ENCODE assay signal across 8 mouse cellular contexts in genomic region chr10:26375790-26376545, GRCm38 (mm10). TPM values are rescaled to one million over a fixed set of nuclear protein-coding genes. Genes with fewer than 3 reads are reported as not detected.
DNase-seq lines count a peak whose midpoint lies in the region; ATAC-seq and TF ChIP-seq lines count a peak whose summit lies in the region.

Gene L3mbtl3, minus strand, starts transcription at chr10:26375971.

- H3K36me3 ChIP-seq in ES-Bruce4 (ENCODE audit: control insufficient read depth, insufficient read depth, low read length, poor library complexity, severe bottlenecking) = no peaks in the 10 kb centered on the region
- H3K36me3 ChIP-seq in forebrain, embryonic 16.5 days (ENCODE audit: control insufficient read depth, insufficient read depth) = no peaks in the 10 kb centered on the region
- H3K36me3 ChIP-seq in neural tube, embryonic 15.5 days = no peaks in the 10 kb centered on the region

- peak within 1 kb of the TSS; percentile 100 for H3K4me2 ChIP-seq in forebrain, embryonic 16.5 days (ENCODE audit: low read length)
- H3K4me2 ChIP-seq in neural tube, embryonic 15.5 days = peak within 1 kb of the TSS; percentile 96

- TF ChIP-seq EP300 in ES-Bruce4 (IDR thresholded peaks at IDR 0.05; ENCODE audit: insufficient read depth, low read depth, low read length) = no peak

- H3K9me3 ChIP-seq in ES-Bruce4 (replicated peaks; ENCODE audit: control insufficient read depth, insufficient read depth, low read length, poor library complexity, severe bottlenecking) = no peaks in the 10 kb centered on the region
- no peaks in the 10 kb centered on the region for H3K9me3 ChIP-seq in forebrain, embryonic 16.5 days (ENCODE audit: control insufficient read depth, low read length)
- H3K9me3 ChIP-seq in neural tube, embryonic 15.5 days (replicated peaks) = no peaks in the 10 kb centered on the region

- H3K27ac ChIP-seq in ES-Bruce4 (ENCODE audit: insufficient read depth, low read length) = no peak within 1 kb of the TSS
- peak within 1 kb of the TSS; percentile 89 for H3K27ac ChIP-seq in forebrain, embryonic 16.5 days (ENCODE audit: low read length)
- H3K27ac ChIP-seq in neural tube, embryonic 15.5 days (replicated peaks) = peak within 1 kb of the TSS; percentile 92

- peak within 1 kb of the TSS; percentile 73 for H3K9ac ChIP-seq in ES-Bruce4 (ENCODE audit: low read depth, poor library complexity, severe bottlenecking)
- peak within 1 kb of the TSS; percentile 77 for H3K9ac ChIP-seq in forebrain, embryonic 16.5 days (replicated peaks; ENCODE audit: low read depth, low read length)
- peak within 1 kb of the TSS; percentile 80 for H3K9ac ChIP-seq in neural tube, embryonic 15.5 days (replicated peaks)

- intact Hi-C loops in heart, postnatal 36 days (cut with DNase I) = loop anchor here (2.0 kb wide), 1 partner anchor 515 kb away; no protein-coding TSS in a partner anchor

- peaks cover 2% of the 10 kb centered on the region; the same call in 1 of the 2 replicates for H3K27me3 ChIP-seq in ES-Bruce4 (ENCODE audit: control insufficient read depth, insufficient read depth, low read length, poor library complexity, severe bottlenecking)
- H3K27me3 ChIP-seq in forebrain, embryonic 16.5 days (replicated peaks; ENCODE audit: control insufficient read depth, insufficient read depth, low read length) = no peaks in the 10 kb centered on the region
- no peaks in the 10 kb centered on the region for H3K27me3 ChIP-seq in neural tube, embryonic 15.5 days (replicated peaks)

- H3K4me3 ChIP-seq in ES-Bruce4 (ENCODE audit: low read depth, low read length) = peak within 1 kb of the TSS; percentile 99
- H3K4me3 ChIP-seq in forebrain, embryonic 16.5 days (replicated peaks; ENCODE audit: low read length) = peak within 1 kb of the TSS; percentile 85
- peak within 1 kb of the TSS; percentile 78 for H3K4me3 ChIP-seq in lung, adult 2 months (replicated peaks; ENCODE audit: extremely low read depth, low read depth, low read length)
- peak within 1 kb of the TSS; percentile 94 for H3K4me3 ChIP-seq in neural tube, embryonic 15.5 days (replicated peaks)

- ATAC-seq in cerebellum, adult (ENCODE audit: insufficient number of reproducible peaks, low FRiP score, low TSS enrichment) = peak; percentile 56
- ATAC-seq in forebrain, embryonic 16.5 days = peak; percentile 92
- ATAC-seq in neural tube, embryonic 15.5 days (ENCODE audit: low FRiP score) = peak; percentile 87

- no peaks in the 10 kb centered on the region for H3K4me1 ChIP-seq in ES-Bruce4 (ENCODE audit: control insufficient read depth, insufficient read depth, low read length)
- H3K4me1 ChIP-seq in forebrain, embryonic 16.5 days (replicated peaks; ENCODE audit: control insufficient read depth, insufficient read depth, low read length) = peaks cover 19% of the 10 kb centered on the region
- H3K4me1 ChIP-seq in lung, adult 2 months (ENCODE audit: control insufficient read depth, insufficient read depth, low read length) = peaks cover 2% of the 10 kb centered on the region; the same call in 1 of the 2 replicates
- peaks cover 31% of the 10 kb centered on the region for H3K4me1 ChIP-seq in neural tube, embryonic 15.5 days

- TF ChIP-seq CTCF in ES-Bruce4 (IDR thresholded peaks at IDR 0.05; ENCODE audit: low read depth, low read length) = no peak
- TF ChIP-seq CTCF in lung, adult 2 months (IDR thresholded peaks at IDR 0.05; ENCODE audit: insufficient read depth, low read length) = no peak

- DNase-seq in heart, postnatal 36 days = peak; percentile 86 to 87
- peak; percentile 78 to 86 for DNase-seq in layer of hippocampus, adult 18-20 months (ENCODE audit: low spot score in 2 of 2)
- DNase-seq in lung, adult 2 months = peak; percentile 77
- DNase-seq in testis, postnatal 14 days (ENCODE audit: low spot score) = peak; percentile 83

- 1% methylated on average over 42 of the region's 42 CpGs for whole genome bisulfite sequencing in forebrain, embryonic 16.5 days
- 6% methylated on average over 42 of the region's 42 CpGs for WGBS in lung, adult 2 months
- under 1% methylated on average over 42 of the region's 42 CpGs for WGBS in neural tube, embryonic 15.5 days

- no peak for TF ChIP-seq POLR2A in ES-Bruce4 (IDR thresholded peaks at IDR 0.05; ENCODE audit: insufficient read depth, low read length)
- TF ChIP-seq POLR2A in lung, adult 2 months (IDR thresholded peaks at IDR 0.05; ENCODE audit: borderline replicate concordance, extremely low read depth, low read depth, low read length) = no peak; the same call in 1 of the 2 replicates

RNA-seq across cellular contexts. Expression of gene L3mbtl3, which starts in this region (rescaled TPM):
- polyA plus RNA-seq in ES-Bruce4 (2011; ENCODE audit: insufficient read depth, insufficient read length, low read depth, missing spikeins) = 15.9 and 16.5 TPM in 2 replicates
- polyA plus RNA-seq in forebrain, embryonic 16.5 days (2015; fragmentation: Nextera tagmentation; extraction: Ambion mirVana) = 28.0 and 28.5 TPM in 2 replicates
- 1 to 10 TPM; 7.1 to 8.7 TPM for total RNA-seq in heart, postnatal 36 days (2021)
- 10 to 100 TPM; 15.7 to 19.0 TPM for total RNA-seq in layer of hippocampus, adult 18-20 months (2021)
- polyA plus RNA-seq in lung, adult 2 months (2012; rRNA removed) = 4.6 and 4.9 TPM in 2 replicates
- 18.8 and 21.1 TPM in 2 replicates for polyA plus RNA-seq in neural tube, embryonic 15.5 days (2015; fragmentation: Nextera tagmentation; extraction: Ambion mirVana)
